Mouse (Mus musculus) hindbrain, postnatal 0 days (tissue): ENCODE measurements around the gene Rnf7. TPM values are rescaled to one million over a fixed set of nuclear protein-coding genes. Genes with fewer than 3 reads are reported as not detected.

Source experiments
- ATAC-seq: fragments of 200-750 bp; cut with Nextera tagmentation; 2 replicates; pipeline ENCODE4 v1.8.0; 2017; ENCODE audit warnings: mild to moderate bottlenecking, moderate TSS enrichment, moderate library complexity
- DNase-seq: peaks from one replicate; pipeline ENCODE4 v3.0.0-alpha.2; 2015; ENCODE audit warnings: low spot score
- H3K27ac ChIP-seq: fragments of 300-500 bp; sonication (generic); 2 replicates; pipeline ENCODE4 v1.5.1; 2014; ENCODE audit warnings: mild to moderate bottlenecking
- H3K27me3 ChIP-seq: fragments of 300-500 bp; sonication (generic); 2 replicates; pipeline ENCODE4 v1.6.1; 2014; ENCODE audit warnings: low read length, mixed read lengths; ENCODE audit not compliant: insufficient read depth
- H3K36me3 ChIP-seq: fragments of 300-500 bp; sonication (generic); 2 replicates; pipeline ENCODE4 v1.6.1; 2014; ENCODE audit warnings: low read length, mixed read lengths; ENCODE audit not compliant: insufficient read depth
- H3K4me1 ChIP-seq: fragments of 300-500 bp; sonication (generic); 2 replicates; pipeline ENCODE4 v1.6.1; 2014; ENCODE audit warnings: antibody characterized with exemption, low read length, mixed read lengths; ENCODE audit not compliant: insufficient read depth
- H3K4me2 ChIP-seq: fragments of 300-500 bp; sonication (generic); 2 replicates; pipeline ENCODE4 v1.6.1; 2014; ENCODE audit warnings: low read depth, mild to moderate bottlenecking, low read length, moderate library complexity, mixed read lengths
- H3K4me3 ChIP-seq: fragments of 300-500 bp; sonication (generic); 2 replicates; pipeline ENCODE4 v1.5.1; 2014; ENCODE audit warnings: low read length
- H3K9ac ChIP-seq: fragments of 300-500 bp; sonication (generic); replicated peaks from 2 replicates; pipeline ENCODE4 v1.6.1; 2014; ENCODE audit warnings: mild to moderate bottlenecking, low read length, moderate library complexity, mixed read lengths
- H3K9me3 ChIP-seq: fragments of 300-500 bp; sonication (generic); 2 replicates; pipeline ENCODE4 v1.6.1; 2016; ENCODE audit warnings: low read length, mixed read lengths
- CTCF ChIP-seq: IDR thresholded peaks from 2 replicates; pipeline ENCODE4 v1.5.1; 2016; ENCODE audit warnings: antibody characterized with exemption, control low read depth, low read depth
- WGBS: fragments of 180-500 bp; shearing (Covaris S2); extraction: QIAGEN DNeasy Blood & Tissue Kit; methylation state at CpG from one replicate; pipeline ENCODE4 v1.1.7; 2014; 5-methylcytosine and 5-hydroxymethylcytosine counted together
- polyA plus RNA-seq: library from polyadenylated mRNA; unstranded; fragments of >200 nt; fragmentation: Nextera tagmentation; extraction: Ambion mirVana; gene quantifications from 2 replicates; pipeline ENCODE4 v1.2.1, GENCODE M21; 2015
- total RNA-seq: library from RNA; depleted of rRNA; stranded (reverse); fragments of >200 nt; gene quantifications from 2 replicates; pipeline ENCODE4 v1.2.3, GENCODE M21; 2014

Gene Rnf7
- total and polyA plus RNA-seq, 2 experiments from 2014 or later, result 231 to 273 TPM

- no peak for TF ChIP-seq CTCF
- no peaks in the 10 kb centered on the region for H3K36me3 ChIP-seq
- no peaks in the 10 kb centered on the region for H3K27me3 ChIP-seq
- no peaks in the 10 kb centered on the region for H3K9me3 ChIP-seq
- H3K27ac ChIP-seq, result no peak overlapping the region
- H3K4me1 ChIP-seq, result no peaks in the 10 kb centered on the region
- no peak overlapping the region for H3K9ac ChIP-seq
- no peak overlapping the region for H3K4me3 ChIP-seq
- DNase-seq (no peak), ATAC-seq (no peak)
- WGBS, result 69% methylated on average over 3 of the region's 3 CpGs
- H3K4me2 ChIP-seq, result no peak overlapping the region
Measured at GRCm38 (mm10) chr9:96516806-96517205, 38.3 kb upstream of the Rnf7 start.

GRCm38 (mm10) chr9:96515737-96516136, 37.3 kb upstream of the Rnf7 start:
- no peak for ATAC-seq
- Histone ChIP-seq H3K4me2 (no peak overlapping the region), H3K9me3 (no peaks in the 10 kb centered on the region), H3K27me3 (no peaks in the 10 kb centered on the region), H3K27ac (no peak overlapping the region), H3K36me3 (no peaks in the 10 kb centered on the region), H3K4me1 (no peaks in the 10 kb centered on the region), H3K9ac (no peak overlapping the region), H3K4me3 (no peak overlapping the region)
- no peak for TF ChIP-seq CTCF
- WGBS, result 90% methylated on average over 5 of the region's 5 CpGs
- no peak for DNase-seq

DNA sequence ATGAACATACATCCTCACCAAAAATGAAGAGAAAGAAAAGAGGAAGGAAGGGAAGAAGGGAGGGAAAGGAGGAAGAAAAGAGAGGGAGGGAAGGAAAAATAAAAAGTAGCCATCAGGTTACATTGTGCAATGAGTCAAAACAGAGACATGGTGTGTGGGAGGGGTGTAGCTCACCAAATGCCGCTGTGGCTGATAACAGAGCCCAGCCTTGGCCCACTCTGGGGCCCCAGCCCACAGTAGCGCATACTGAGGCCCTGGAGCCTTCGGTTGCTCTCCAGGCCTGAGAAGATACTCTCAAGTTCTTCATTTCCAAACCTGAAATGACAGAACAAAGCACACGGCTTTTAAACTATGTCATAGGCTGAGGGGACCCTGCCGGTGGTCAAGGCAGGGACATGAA, 35.8 kb upstream of the Rnf7 start:
- Histone ChIP-seq H3K27me3 (no peaks in the 10 kb centered on the region), H3K9ac (no peak overlapping the region), H3K9me3 (no peaks in the 10 kb centered on the region), H3K27ac (no peak overlapping the region), H3K36me3 (no peaks in the 10 kb centered on the region), H3K4me2 (no peak overlapping the region), H3K4me1 (no peaks in the 10 kb centered on the region), H3K4me3 (no peak overlapping the region)
- 87% methylated on average over 5 of the region's 5 CpGs for WGBS
- DNase-seq, result no peak
- no peak for ATAC-seq
- no peak for TF ChIP-seq CTCF

DNA sequence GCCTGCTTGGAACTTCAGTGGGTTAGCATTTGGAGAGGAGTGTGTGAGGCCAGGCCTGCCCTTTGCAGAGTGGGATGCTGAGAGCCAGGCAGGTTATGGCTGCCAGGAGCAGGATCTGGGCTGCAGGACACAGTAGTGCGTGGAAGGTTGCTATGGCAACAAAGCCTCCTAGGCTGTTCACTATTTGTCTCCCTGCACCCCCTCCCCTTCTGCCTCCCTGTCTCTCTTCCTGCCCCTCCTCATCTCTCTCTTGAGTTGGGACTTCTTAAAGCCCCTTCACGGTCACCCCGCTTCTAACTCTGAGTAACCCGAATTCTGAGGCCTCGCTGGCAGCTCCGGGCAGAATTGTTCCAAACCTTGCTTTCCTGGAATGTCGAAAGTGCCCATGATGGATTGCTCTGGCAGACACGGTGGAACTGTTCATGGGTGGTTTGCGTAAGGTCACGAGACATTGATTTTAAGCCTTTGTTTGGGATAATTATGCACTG, 27.6 kb upstream of the Rnf7 start:
- H3K4me3 ChIP-seq, result no peak overlapping the region
- no peak overlapping the region for H3K9ac ChIP-seq
- DNase-seq, result peak; percentile 89
- no peaks in the 10 kb centered on the region for H3K36me3 ChIP-seq
- ATAC-seq, result peak; percentile 95
- WGBS, result 12% methylated on average over 10 of the region's 10 CpGs
- H3K9me3 ChIP-seq, result no peaks in the 10 kb centered on the region
- no peaks in the 10 kb centered on the region for H3K27me3 ChIP-seq
- 0 out of 2 replicates have a peak, but pooled peaks cover 4% of the 10 kb centered on the region for H3K4me1 ChIP-seq
- no peak for TF ChIP-seq CTCF
- peak overlapping the region; percentile 65; the same call in 1 of the 2 replicates for H3K27ac ChIP-seq
- peak overlapping the region; percentile 27 for H3K4me2 ChIP-seq

DNA sequence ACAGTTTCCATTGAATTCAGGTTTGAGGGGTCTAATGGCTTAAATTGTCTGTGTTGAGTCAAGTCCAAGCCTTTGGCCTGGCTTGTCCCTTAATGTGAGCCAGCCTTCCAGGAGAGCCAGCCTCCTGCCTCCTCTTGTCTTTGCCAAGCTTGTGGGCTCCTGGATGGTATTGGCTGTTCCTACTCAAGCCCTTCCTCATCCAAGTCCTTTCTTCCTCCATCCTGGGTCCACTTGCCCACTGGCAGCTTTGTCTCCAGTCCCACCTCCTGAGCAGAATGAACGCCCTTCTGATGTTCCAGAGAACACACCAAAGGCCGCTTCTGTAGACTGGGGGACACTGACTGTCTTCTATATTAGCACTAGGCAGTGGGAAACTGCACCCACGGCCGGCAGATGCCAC, 26.7 kb upstream of the Rnf7 start:
- DNase-seq, result no peak
- TF ChIP-seq CTCF, result no peak
- 92% methylated on average over 4 of the region's 4 CpGs for WGBS
- Histone ChIP-seq H3K27me3 (no peaks in the 10 kb centered on the region), H3K4me3 (no peak overlapping the region), H3K4me1 (0 out of 2 replicates have a peak, but pooled peaks cover 4% of the 10 kb centered on the region), H3K27ac (peak overlapping the region; percentile 65; the same call in 1 of the 2 replicates), H3K9me3 (no peaks in the 10 kb centered on the region), H3K4me2 (no peak overlapping the region), H3K36me3 (no peaks in the 10 kb centered on the region), H3K9ac (no peak overlapping the region)
- ATAC-seq, result no peak

DNA sequence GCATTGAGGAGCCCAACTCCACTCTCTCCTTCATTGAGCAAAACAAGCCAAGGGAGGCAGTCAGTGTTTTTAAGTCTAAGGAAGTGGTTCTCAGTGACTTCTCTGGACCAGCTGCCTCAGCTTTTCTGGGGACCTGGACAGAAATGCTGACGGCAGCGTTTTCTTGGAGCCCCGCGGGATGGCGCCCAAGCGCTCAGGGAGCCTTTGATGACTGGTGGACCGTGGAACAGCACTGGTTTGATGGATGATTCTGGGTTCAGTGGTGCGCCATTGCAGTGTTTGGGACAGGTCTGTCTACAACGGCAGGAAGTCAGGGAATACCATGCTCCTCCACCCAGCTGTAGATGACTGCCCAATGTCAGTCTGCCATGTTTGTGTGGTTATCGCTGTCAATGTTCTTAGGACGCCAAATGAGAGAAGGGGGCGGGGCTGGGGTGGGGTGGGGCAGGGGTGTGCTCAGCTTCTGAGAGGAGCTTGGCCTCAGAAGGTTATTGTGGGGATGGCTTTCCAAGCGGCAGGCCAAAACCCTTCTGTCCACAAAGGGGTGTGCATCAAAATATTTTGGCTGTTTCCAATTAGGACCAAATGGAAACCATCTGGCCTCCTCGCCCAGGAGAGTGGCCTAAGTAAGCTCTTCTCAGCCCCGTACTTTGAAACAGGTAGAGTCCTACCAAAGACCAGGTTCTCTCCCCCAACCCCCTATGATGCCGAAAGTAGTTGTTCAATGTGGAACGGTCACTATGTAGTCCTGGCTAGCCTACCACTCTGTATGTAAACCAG, 25.8 kb upstream of the Rnf7 start:
- Histone ChIP-seq H3K36me3 (no peaks in the 10 kb centered on the region), H3K4me2 (no peak overlapping the region), H3K9me3 (no peaks in the 10 kb centered on the region), H3K4me3 (no peak overlapping the region), H3K4me1 (0 out of 2 replicates have a peak, but pooled peaks cover 4% of the 10 kb centered on the region), H3K9ac (no peak overlapping the region), H3K27me3 (no peaks in the 10 kb centered on the region), H3K27ac (no peak overlapping the region)
- no peak for TF ChIP-seq CTCF
- DNase-seq (no peak), ATAC-seq (no peak)
- WGBS, result 83% methylated on average over 17 of the region's 17 CpGs
